Mouse (Mus musculus) midbrain, embryonic 11.5 days (tissue): ENCODE measurements around the gene Azi2. TPM values are rescaled to one million over a fixed set of nuclear protein-coding genes. Genes with fewer than 3 reads are reported as not detected.
A peak's percentile ranks its signal among the peaks of the same experiment; 100 is the strongest.

Experiments used
- ATAC-seq: fragments of 200-750 bp; cut with Nextera tagmentation; 2 replicates; pipeline ENCODE4 v1.8.0; 2017; ENCODE audit warnings: moderate TSS enrichment, moderate library complexity; ENCODE audit not compliant: low FRiP score
- DNase-seq: peaks from one replicate; pipeline ENCODE4 v3.0.0; 2015; ENCODE audit warnings: low spot score; ENCODE audit errors: missing footprints
- H3K27ac ChIP-seq: fragments of 300-500 bp; sonication (generic); 2 replicates; pipeline ENCODE4 v1.5.1; 2014; ENCODE audit warnings: low read depth, low read length
- H3K27me3 ChIP-seq: fragments of 300-500 bp; sonication (generic); 2 replicates; pipeline ENCODE4 v1.6.1; 2014; ENCODE audit warnings: mild to moderate bottlenecking, low read length, moderate library complexity, mixed read lengths; ENCODE audit not compliant: control insufficient read depth, insufficient read depth
- H3K36me3 ChIP-seq: fragments of 300-500 bp; sonication (generic); 2 replicates; pipeline ENCODE4 v1.6.1; 2014; ENCODE audit warnings: mild to moderate bottlenecking, low read length, moderate library complexity, mixed read lengths; ENCODE audit not compliant: control insufficient read depth, insufficient read depth
- H3K4me1 ChIP-seq: fragments of 300-500 bp; sonication (generic); 2 replicates; pipeline ENCODE4 v1.6.1; 2014; ENCODE audit warnings: low read length; ENCODE audit not compliant: control insufficient read depth, insufficient read depth
- H3K4me2 ChIP-seq: fragments of 300-500 bp; sonication (generic); 2 replicates; pipeline ENCODE4 v1.6.1; 2014; ENCODE audit warnings: mild to moderate bottlenecking, moderate library complexity
- H3K4me3 ChIP-seq: fragments of 300-500 bp; sonication (generic); 2 replicates; pipeline ENCODE4 v1.5.1; 2014; ENCODE audit warnings: low read depth, low read length
- H3K9ac ChIP-seq: fragments of 300-500 bp; sonication (generic); 2 replicates; pipeline ENCODE4 v1.6.1; 2014; ENCODE audit warnings: low read length
- H3K9me3 ChIP-seq: fragments of 300-500 bp; sonication (generic); 2 replicates; pipeline ENCODE4 v1.6.1; 2016; ENCODE audit warnings: low read length; ENCODE audit not compliant: control insufficient read depth
- WGBS: fragments of 180-500 bp; shearing (Covaris S2); extraction: QIAGEN DNeasy Blood & Tissue Kit; methylation state at CpG from one replicate; pipeline ENCODE4 v1.1.7; 2014; 5-methylcytosine and 5-hydroxymethylcytosine counted together
- polyA plus RNA-seq: library from polyadenylated mRNA; unstranded; fragments of >200 nt; fragmentation: Nextera tagmentation; extraction: Ambion mirVana; gene quantifications from 2 replicates; pipeline ENCODE4 v1.2.1, GENCODE M21; 2014

Azi2 gene
- polyA plus RNA-seq, 1 experiment from 2014 or later, result 72.1 TPM

- no peak overlapping the region for H3K27ac ChIP-seq
- no peaks in the 10 kb centered on the region for H3K4me1 ChIP-seq
- no peak for DNase-seq
- ATAC-seq, result no peak
- H3K9ac ChIP-seq, result no peak overlapping the region
- H3K4me3 ChIP-seq, result no peak overlapping the region
- whole genome bisulfite sequencing, result 95% methylated on average over 6 of the region's 6 CpGs
- no peaks in the 10 kb centered on the region for H3K27me3 ChIP-seq
- no peak overlapping the region for H3K4me2 ChIP-seq
- no peaks in the 10 kb centered on the region for H3K9me3 ChIP-seq
- 0 out of 2 replicates have a peak, but pooled peaks cover 2% of the 10 kb centered on the region for H3K36me3 ChIP-seq
These were observed 30.1 kb downstream of the Azi2 start for GRCm38 (mm10) chr9:118070442-118070841.

GRCm38 (mm10) chr9:118071337-118071736, 31.0 kb downstream of the Azi2 start:
- 81% methylated on average over 3 of the region's 3 CpGs for WGBS
- no peaks in the 10 kb centered on the region for H3K27me3 ChIP-seq

GRCm38 (mm10) chr9:118072101-118072500, 31.8 kb downstream of the Azi2 start:
- H3K9me3 ChIP-seq, result no peaks in the 10 kb centered on the region
- whole genome bisulfite sequencing, result 82% methylated on average over 5 of the region's 5 CpGs
- H3K36me3 ChIP-seq, result 0 out of 2 replicates have a peak, but pooled peaks cover 2% of the 10 kb centered on the region
- no peaks in the 10 kb centered on the region for H3K4me1 ChIP-seq
- no peak for ATAC-seq
- no peaks in the 10 kb centered on the region for H3K27me3 ChIP-seq
- no peak overlapping the region for H3K4me2 ChIP-seq
- H3K27ac ChIP-seq, result no peak overlapping the region
- no peak overlapping the region for H3K4me3 ChIP-seq
- no peak overlapping the region for H3K9ac ChIP-seq
- no peak for DNase-seq

More at GRCm38 (mm10) chr9:118071337-118071736, 31.0 kb downstream of the Azi2 start:
- Histone ChIP-seq H3K4me1 (no peaks in the 10 kb centered on the region), H3K36me3 (0 out of 2 replicates have a peak, but pooled peaks cover 2% of the 10 kb centered on the region), H3K27ac (no peak overlapping the region), H3K9me3 (no peaks in the 10 kb centered on the region), H3K9ac (no peak overlapping the region), H3K4me2 (no peak overlapping the region), H3K4me3 (no peak overlapping the region)
- no peak for DNase-seq
- ATAC-seq, result no peak

DNA sequence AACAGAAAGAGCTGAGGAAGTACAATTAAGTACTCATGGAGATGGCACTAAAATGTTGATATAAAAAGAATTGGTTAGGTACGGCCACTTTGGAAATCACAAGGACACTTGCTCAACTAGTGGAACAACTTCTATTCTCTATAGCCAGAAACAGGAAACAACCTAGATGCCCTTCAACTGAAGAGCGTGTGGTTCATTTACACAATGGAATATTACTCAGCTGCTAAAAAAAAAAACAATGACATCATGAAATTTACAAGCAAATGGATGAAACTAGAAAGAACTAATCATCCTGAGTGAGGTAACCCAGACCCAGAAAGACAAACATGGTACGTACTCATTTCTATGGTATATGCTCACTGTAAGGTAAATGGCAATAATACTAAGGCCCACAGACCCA, 33.1 kb downstream of the Azi2 start:
- H3K36me3 ChIP-seq, result 0 out of 2 replicates have a peak, but pooled peaks cover 2% of the 10 kb centered on the region
- no peaks in the 10 kb centered on the region for H3K27me3 ChIP-seq
- H3K9ac ChIP-seq, result no peak overlapping the region
- no peak overlapping the region for H3K27ac ChIP-seq
- H3K9me3 ChIP-seq, result no peaks in the 10 kb centered on the region
- WGBS, result 93% methylated on average over 3 of the region's 3 CpGs
- ATAC-seq, result no peak
- no peak for DNase-seq
- no peak overlapping the region for H3K4me2 ChIP-seq
- H3K4me1 ChIP-seq, result no peaks in the 10 kb centered on the region
- H3K4me3 ChIP-seq, result no peak overlapping the region

- H3K4me3 ChIP-seq, result no peak overlapping the region
- no peaks in the 10 kb centered on the region for H3K4me1 ChIP-seq
- no peak for ATAC-seq
- no peaks in the 10 kb centered on the region for H3K27me3 ChIP-seq
- H3K9ac ChIP-seq, result 0 out of 2 replicates have a peak overlapping the region, but pooled peaks have one; percentile 0
- H3K36me3 ChIP-seq, result no peaks in the 10 kb centered on the region
- H3K27ac ChIP-seq, result no peak overlapping the region
- H3K9me3 ChIP-seq, result no peaks in the 10 kb centered on the region
- peak overlapping the region; percentile 1; the same call in 1 of the 2 replicates for H3K4me2 ChIP-seq
- 48% methylated on average over 22 of the region's 22 CpGs for WGBS
- DNase-seq, result no peak
These were observed 42.5 kb downstream of the Azi2 start for GRCm38 (mm10) chr9:118082575-118083431.

DNA sequence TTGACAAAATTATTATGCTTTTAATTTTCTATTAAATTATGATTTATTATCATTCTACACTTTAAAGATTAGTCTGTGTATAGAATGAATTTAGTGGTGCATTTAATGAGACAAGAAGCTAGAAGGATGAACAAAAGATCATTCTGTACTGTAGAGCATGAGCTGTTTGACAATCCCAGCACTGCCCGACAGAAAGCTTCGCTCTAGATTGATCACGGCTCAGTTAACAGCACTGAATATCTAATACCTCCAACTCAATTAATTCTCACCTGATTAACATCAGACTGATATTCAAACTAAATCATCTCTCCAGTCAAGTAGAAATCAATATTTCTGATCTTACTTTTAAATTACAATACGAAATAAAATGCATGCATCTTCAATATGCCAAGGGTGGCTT, 43.5 kb downstream of the Azi2 start:
- H3K4me2 ChIP-seq, result no peak overlapping the region
- no peaks in the 10 kb centered on the region for H3K36me3 ChIP-seq
- H3K4me1 ChIP-seq, result no peaks in the 10 kb centered on the region
- H3K27me3 ChIP-seq, result no peaks in the 10 kb centered on the region
- no peaks in the 10 kb centered on the region for H3K9me3 ChIP-seq
- no peak overlapping the region for H3K9ac ChIP-seq
- DNase-seq, result no peak
- 71% methylated on average over 4 of the region's 4 CpGs for WGBS
- ATAC-seq, result no peak
- no peak overlapping the region for H3K27ac ChIP-seq
- H3K4me3 ChIP-seq, result no peak overlapping the region

GRCm38 (mm10) chr9:118099395-118099794, 59.1 kb downstream of the Azi2 start:
- Histone ChIP-seq H3K36me3 (no peaks in the 10 kb centered on the region), H3K27me3 (no peaks in the 10 kb centered on the region), H3K9ac (no peak overlapping the region), H3K4me3 (no peak overlapping the region), H3K9me3 (no peaks in the 10 kb centered on the region), H3K4me1 (no peaks in the 10 kb centered on the region), H3K4me2 (no peak overlapping the region), H3K27ac (no peak overlapping the region)
- peak; percentile 88 for DNase-seq
- 68% methylated on average over 4 of the region's 4 CpGs for WGBS
- ATAC-seq, result peak; percentile 70; the same call in 1 of the 2 replicates

- Histone ChIP-seq H3K36me3 (no peaks in the 10 kb centered on the region), H3K27ac (no peak overlapping the region), H3K4me2 (no peak overlapping the region), H3K4me3 (no peak overlapping the region), H3K9me3 (no peaks in the 10 kb centered on the region), H3K4me1 (no peaks in the 10 kb centered on the region), H3K9ac (no peak overlapping the region), H3K27me3 (no peaks in the 10 kb centered on the region)
- no peak for ATAC-seq
- WGBS, result 93% methylated on average over 2 of the region's 2 CpGs
- peak; percentile 66 for DNase-seq
These were observed 60.2 kb downstream of the Azi2 start for GRCm38 (mm10) chr9:118100484-118100883.

DNA sequence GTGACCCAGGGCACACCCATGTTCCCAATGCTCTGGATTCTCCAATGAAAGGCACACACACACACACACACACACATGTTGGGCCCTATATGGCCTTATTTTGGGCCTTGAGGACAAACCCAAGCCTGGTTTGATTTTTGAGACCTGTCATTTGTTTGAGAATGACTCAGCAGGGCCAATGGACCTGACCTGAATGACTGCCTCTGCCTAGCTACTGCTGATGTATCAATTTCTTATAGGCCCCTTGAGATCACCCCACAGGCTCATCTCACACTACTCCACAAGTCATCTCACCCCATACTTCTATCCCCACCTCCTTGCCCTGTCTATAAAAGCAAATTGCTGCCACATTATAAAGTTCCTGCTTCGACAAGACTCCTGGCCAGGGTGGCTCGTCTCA, 61.5 kb downstream of the Azi2 start:
- Histone ChIP-seq H3K4me2 (no peak overlapping the region), H3K27me3 (no peaks in the 10 kb centered on the region), H3K9me3 (no peaks in the 10 kb centered on the region), H3K27ac (no peak overlapping the region), H3K36me3 (no peaks in the 10 kb centered on the region), H3K4me3 (no peak overlapping the region), H3K9ac (no peak overlapping the region), H3K4me1 (no peaks in the 10 kb centered on the region)
- ATAC-seq, result no peak
- WGBS, result 86% methylated on average over 2 of the region's 2 CpGs
- no peak for DNase-seq
